Mouse (Mus musculus): ENCODE results near the gene Gcnt2. TPM values are rescaled to one million over a fixed set of nuclear protein-coding genes. Genes with fewer than 3 reads are reported as not detected.
A peak's percentile ranks its signal among the peaks of the same experiment; 100 is the strongest.

The Gcnt2 gene
- polyA plus RNA-seq, 1 experiment from 2014 or later = 5.7 TPM

GRCm38 (mm10) chr13:41000140-41000925 lies 140.8 kb downstream of the Gcnt2 start:
- Histone ChIP-seq H3K9ac (ENCODE audit: low read length) (peak overlapping the region; percentile 85), H3K27ac (replicated peaks) (peak overlapping the region; percentile 98), H3K4me3 (ENCODE audit: low read depth, low read length) (peak overlapping the region; percentile 97), H3K27me3 (ENCODE audit: control insufficient read depth, insufficient read depth, low read length) (no peaks in the 10 kb centered on the region), H3K9me3 (ENCODE audit: control insufficient read depth, low read length) (no peaks in the 10 kb centered on the region), H3K4me2 (replicated peaks; ENCODE audit: low read depth) (peak overlapping the region; percentile 68), H3K4me1 (replicated peaks; ENCODE audit: control insufficient read depth, insufficient read depth) (0 out of 2 replicates have a peak, but pooled peaks cover 3% of the 10 kb centered on the region), H3K36me3 (ENCODE audit: control insufficient read depth, insufficient read depth, low read length) (0 out of 2 replicates have a peak, but pooled peaks cover 2% of the 10 kb centered on the region)
- DNase-seq (ENCODE audit: low spot score) = peak; percentile 59
- 1% methylated on average over 25 of the region's 25 CpGs for WGBS
- ATAC-seq (ENCODE audit: low FRiP score, low TSS enrichment) = peak; percentile 40
- TF ChIP-seq CTCF (IDR thresholded peaks at IDR 0.05; ENCODE audit: low read depth) (peak; percentile 69), EP300 (optimal IDR thresholded peaks at IDR 0.05) (no peak)

GRCm38 (mm10) chr13:41000926-41001639 lies 141.5 kb downstream of the Gcnt2 start, which contains the start of gene Pak1ip1:
Pak1ip1 (plus strand) TSS chr13:41001023.
- DNase-seq (ENCODE audit: low spot score) = peak; percentile 94
- Histone ChIP-seq H3K9ac (ENCODE audit: low read length) (peak within 1 kb of the TSS; percentile 85), H3K4me3 (ENCODE audit: low read depth, low read length) (peak within 1 kb of the TSS; percentile 97), H3K4me1 (replicated peaks; ENCODE audit: control insufficient read depth, insufficient read depth) (0 out of 2 replicates have a peak, but pooled peaks cover 3% of the 10 kb centered on the region), H3K36me3 (ENCODE audit: control insufficient read depth, insufficient read depth, low read length) (peaks cover 9% of the 10 kb centered on the region), H3K27ac (replicated peaks) (peak within 1 kb of the TSS; percentile 98), H3K27me3 (ENCODE audit: control insufficient read depth, insufficient read depth, low read length) (no peaks in the 10 kb centered on the region), H3K9me3 (ENCODE audit: control insufficient read depth, low read length) (no peaks in the 10 kb centered on the region), H3K4me2 (replicated peaks; ENCODE audit: low read depth) (peak within 1 kb of the TSS; percentile 68)
- WGBS = under 1% methylated on average over 58 of the region's 58 CpGs
- peak; percentile 96 for ATAC-seq (ENCODE audit: low FRiP score, low TSS enrichment)
- TF ChIP-seq CTCF (IDR thresholded peaks at IDR 0.05; ENCODE audit: low read depth) = peak; percentile 1; the same call in 1 of the 2 replicates
- peak; percentile 83 for TF ChIP-seq EP300 (optimal IDR thresholded peaks at IDR 0.05)

DNA sequence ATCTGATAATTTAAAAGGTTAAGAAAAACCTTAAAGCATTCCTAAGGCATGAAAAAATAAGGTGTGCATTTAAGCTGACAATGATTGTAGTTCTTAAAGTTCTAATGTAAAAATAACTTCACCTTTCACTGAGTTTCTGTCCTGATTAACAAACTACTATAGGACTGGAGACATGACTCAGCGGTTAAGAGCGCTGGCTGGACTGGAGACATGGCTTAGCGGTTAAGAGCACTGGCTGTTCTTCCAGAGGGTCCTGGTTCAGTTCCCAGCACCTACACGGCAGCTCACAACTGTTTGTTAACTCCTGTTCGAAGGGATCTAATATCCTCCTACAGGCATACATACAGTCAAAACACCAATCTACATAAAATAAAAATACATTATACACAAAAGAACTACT lies 142.4 kb downstream of the Gcnt2 start:
- 0 out of 2 replicates have a peak, but pooled peaks cover 3% of the 10 kb centered on the region for H3K4me1 ChIP-seq (replicated peaks; ENCODE audit: control insufficient read depth, insufficient read depth)
- H3K9ac ChIP-seq (ENCODE audit: low read length) = no peak overlapping the region
- no peak for TF ChIP-seq EP300 (optimal IDR thresholded peaks at IDR 0.05)
- no peak for TF ChIP-seq CTCF (IDR thresholded peaks at IDR 0.05; ENCODE audit: low read depth)
- no peaks in the 10 kb centered on the region for H3K27me3 ChIP-seq (ENCODE audit: control insufficient read depth, insufficient read depth, low read length)
- H3K27ac ChIP-seq (replicated peaks) = no peak overlapping the region
- H3K4me3 ChIP-seq (ENCODE audit: low read depth, low read length) = peak overlapping the region; percentile 97; the same call in 1 of the 2 replicates
- peak overlapping the region; percentile 68 for H3K4me2 ChIP-seq (replicated peaks; ENCODE audit: low read depth)
- H3K36me3 ChIP-seq (ENCODE audit: control insufficient read depth, insufficient read depth, low read length) = peaks cover 10% of the 10 kb centered on the region
- DNase-seq (ENCODE audit: low spot score) (no peak), ATAC-seq (ENCODE audit: low FRiP score, low TSS enrichment) (no peak)
- H3K9me3 ChIP-seq (ENCODE audit: control insufficient read depth, low read length) = no peaks in the 10 kb centered on the region
- 81% methylated on average over 5 of the region's 5 CpGs for WGBS

DNA sequence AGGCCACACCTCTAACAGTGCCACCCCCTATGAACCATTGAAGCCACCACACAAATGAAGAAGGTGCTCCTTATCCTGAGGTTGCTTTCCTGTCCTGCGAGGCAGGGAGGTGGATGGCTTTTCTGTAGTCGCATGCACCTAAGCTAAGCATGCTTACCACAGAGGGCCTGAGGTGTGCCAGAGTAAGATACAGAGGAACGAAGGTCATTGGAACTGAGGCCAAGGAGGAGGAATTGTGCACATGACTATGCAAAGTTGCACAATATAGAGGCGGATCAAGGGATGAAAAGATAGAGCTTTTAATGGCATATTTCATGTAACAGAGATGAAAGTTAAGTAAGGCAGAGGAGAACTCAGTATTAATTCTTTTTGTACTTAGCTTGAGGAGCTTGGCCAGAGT lies 146.7 kb downstream of the Gcnt2 start:
- Histone ChIP-seq H3K9ac (ENCODE audit: low read length) (no peak overlapping the region), H3K36me3 (ENCODE audit: control insufficient read depth, insufficient read depth, low read length) (peaks cover 23% of the 10 kb centered on the region), H3K9me3 (ENCODE audit: control insufficient read depth, low read length) (no peaks in the 10 kb centered on the region), H3K27ac (replicated peaks) (no peak overlapping the region), H3K27me3 (ENCODE audit: control insufficient read depth, insufficient read depth, low read length) (no peaks in the 10 kb centered on the region), H3K4me3 (ENCODE audit: low read depth, low read length) (no peak overlapping the region), H3K4me1 (replicated peaks; ENCODE audit: control insufficient read depth, insufficient read depth) (0 out of 2 replicates have a peak, but pooled peaks cover 3% of the 10 kb centered on the region), H3K4me2 (replicated peaks; ENCODE audit: low read depth) (no peak overlapping the region)
- TF ChIP-seq CTCF (IDR thresholded peaks at IDR 0.05; ENCODE audit: low read depth) (no peak), EP300 (optimal IDR thresholded peaks at IDR 0.05) (no peak)
- WGBS = 88% methylated on average over 4 of the region's 4 CpGs
- DNase-seq (ENCODE audit: low spot score) (no peak), ATAC-seq (ENCODE audit: low FRiP score, low TSS enrichment) (no peak)

DNA sequence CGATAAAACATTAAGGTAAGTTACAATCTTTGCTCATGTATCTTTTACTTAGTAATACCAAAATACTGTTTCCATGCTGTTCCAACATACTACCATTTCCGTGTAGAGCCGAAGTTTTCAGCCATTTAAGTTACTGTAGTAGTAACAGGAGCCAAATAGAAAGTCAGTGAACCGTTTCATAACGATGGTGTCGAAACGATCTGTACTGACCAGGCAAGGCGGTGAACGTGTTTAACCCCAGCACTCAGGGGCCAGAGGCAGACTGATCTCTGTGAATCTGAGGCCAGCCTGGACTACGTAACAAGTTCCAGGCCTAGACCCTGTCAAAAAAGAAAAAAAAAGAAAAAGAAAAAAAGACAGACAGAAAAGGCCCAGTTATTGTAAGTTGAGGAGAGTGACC lies 148.7 kb downstream of the Gcnt2 start:
- no peak for DNase-seq (ENCODE audit: low spot score)
- H3K36me3 ChIP-seq (ENCODE audit: control insufficient read depth, insufficient read depth, low read length) = peaks cover 30% of the 10 kb centered on the region

More for the DNA sequence above, 148.7 kb downstream of the Gcnt2 start:
- Histone ChIP-seq H3K27me3 (ENCODE audit: control insufficient read depth, insufficient read depth, low read length) (no peaks in the 10 kb centered on the region), H3K27ac (replicated peaks) (no peak overlapping the region), H3K9ac (ENCODE audit: low read length) (no peak overlapping the region), H3K4me1 (replicated peaks; ENCODE audit: control insufficient read depth, insufficient read depth) (no peaks in the 10 kb centered on the region), H3K4me3 (ENCODE audit: low read depth, low read length) (no peak overlapping the region), H3K4me2 (replicated peaks; ENCODE audit: low read depth) (no peak overlapping the region), H3K9me3 (ENCODE audit: control insufficient read depth, low read length) (no peaks in the 10 kb centered on the region)
- WGBS = 92% methylated on average over 10 of the region's 10 CpGs
- ATAC-seq (ENCODE audit: low FRiP score, low TSS enrichment) = no peak
- TF ChIP-seq EP300 (optimal IDR thresholded peaks at IDR 0.05) (no peak), CTCF (IDR thresholded peaks at IDR 0.05; ENCODE audit: low read depth) (no peak)

All from stomach, postnatal 0 days (tissue).